Comparison of ENCODE assay signal across 8 mouse cellular contexts in the genomic region with DNA sequence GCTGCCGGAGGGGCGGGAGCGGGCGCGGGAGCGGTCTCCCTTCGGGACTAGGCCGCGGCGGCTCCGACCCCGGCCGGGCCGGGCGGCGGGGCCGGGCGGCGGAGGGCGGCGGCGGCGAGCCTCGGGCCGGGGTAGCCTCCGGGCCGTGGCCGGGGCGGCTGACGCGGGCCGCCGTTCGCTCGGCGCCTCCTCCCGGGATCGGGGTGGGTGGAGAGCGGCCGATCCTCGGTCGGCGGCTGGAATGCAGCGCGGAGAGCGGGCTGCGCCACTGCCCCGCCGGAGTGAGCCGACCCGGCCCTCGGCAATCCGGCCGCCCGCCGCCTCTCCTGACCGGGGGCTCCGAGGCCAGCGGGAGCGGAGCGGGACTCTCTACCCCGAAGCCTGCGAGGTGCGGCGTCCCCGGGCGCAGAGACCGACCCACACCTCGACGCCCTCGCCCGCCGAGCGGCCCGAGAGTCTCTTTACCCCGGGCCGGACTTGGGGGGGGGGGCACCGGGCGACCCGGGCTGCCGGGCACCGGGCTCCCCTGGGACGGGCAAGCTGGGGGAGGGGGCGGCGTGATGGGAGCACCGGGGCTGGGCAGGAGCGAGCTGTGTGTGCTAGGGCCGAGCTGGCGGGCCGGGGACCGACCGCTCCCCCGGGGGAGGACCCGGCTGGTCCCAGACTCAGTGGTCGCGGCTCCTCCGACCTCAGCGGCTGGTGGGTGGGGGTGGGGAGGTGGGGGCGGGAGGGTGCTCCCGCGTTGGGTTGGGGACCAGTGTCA. TPM values are rescaled to one million over a fixed set of nuclear protein-coding genes. Genes with fewer than 3 reads are reported as not detected.
A peak's percentile ranks its signal among the peaks of the same experiment; 100 is the strongest.
DNase-seq lines count a peak whose midpoint lies in the region; ATAC-seq and TF ChIP-seq lines count a peak whose summit lies in the region.

No protein-coding gene starts in this region.

- peak overlapping the region; percentile 82 for H3K4me2 ChIP-seq in intestine, postnatal 0 days (replicated peaks; ENCODE audit: low read depth)
- H3K4me2 ChIP-seq in lung, embryonic 14.5 days = peak overlapping the region; percentile 85

- peak; percentile 63 for ATAC-seq in intestine, postnatal 0 days
- ATAC-seq in lung, embryonic 14.5 days (ENCODE audit: insufficient read depth) = peak; percentile 59

- no peaks in the 10 kb centered on the region for H3K9me3 ChIP-seq in intestine, postnatal 0 days (ENCODE audit: control insufficient read depth)
- H3K9me3 ChIP-seq in lung, embryonic 14.5 days (ENCODE audit: low read depth, low read length) = no peaks in the 10 kb centered on the region

- H3K4me1 ChIP-seq in intestine, postnatal 0 days (replicated peaks; ENCODE audit: control insufficient read depth, insufficient read depth, low read length) = no peaks in the 10 kb centered on the region
- no peaks in the 10 kb centered on the region for H3K4me1 ChIP-seq in lung, embryonic 14.5 days (ENCODE audit: insufficient read depth)

- no peaks in the 10 kb centered on the region for H3K27me3 ChIP-seq in intestine, postnatal 0 days (replicated peaks; ENCODE audit: control insufficient read depth, insufficient read depth, low read length)
- no peaks in the 10 kb centered on the region for H3K27me3 ChIP-seq in lung, embryonic 14.5 days (ENCODE audit: insufficient read depth, low read length)

- 0% methylated on average over 66 of the region's 101 CpGs for WGBS in intestine, postnatal 0 days
- 0% methylated on average over 65 of the region's 101 CpGs for WGBS in lung, embryonic 14.5 days

- H3K9ac ChIP-seq in intestine, postnatal 0 days (ENCODE audit: low read depth, low read length) = peak overlapping the region; percentile 94
- peak overlapping the region; percentile 97 for H3K9ac ChIP-seq in lung, embryonic 14.5 days

- H3K36me3 ChIP-seq in intestine, postnatal 0 days (ENCODE audit: control insufficient read depth, insufficient read depth) = peaks cover 3% of the 10 kb centered on the region; the same call in 1 of the 2 replicates
- peaks cover 17% of the 10 kb centered on the region for H3K36me3 ChIP-seq in lung, embryonic 14.5 days (ENCODE audit: insufficient read depth)

- peak overlapping the region; percentile 96 for H3K27ac ChIP-seq in intestine, postnatal 0 days (ENCODE audit: low read depth, low read length)
- peak overlapping the region; percentile 98 for H3K27ac ChIP-seq in lung, embryonic 14.5 days (ENCODE audit: low read depth)

- H3K4me3 ChIP-seq in intestine, postnatal 0 days (ENCODE audit: low read depth, low read length) = peak overlapping the region; percentile 87
- H3K4me3 ChIP-seq in lung, embryonic 14.5 days (ENCODE audit: low read depth, low read length) = peak overlapping the region; percentile 91

- no peak for TF ChIP-seq CTCF in intestine, postnatal 0 days (IDR thresholded peaks at IDR 0.05; ENCODE audit: low read depth)
- TF ChIP-seq CTCF in lung, embryonic 14.5 days (IDR thresholded peaks at IDR 0.05; ENCODE audit: low read depth) = no peak

- DNase-seq in A20 (ENCODE audit: low read depth, low spot score) (peak; percentile 63), ZHBTc4 (ENCODE audit: low read depth, low spot score) (peak; percentile 41)
- DNase-seq in embryo, embryonic 9.5 days (ENCODE audit: extremely low spot score) = peak; percentile 50
- peak; percentile 31 for DNase-seq in gastrocnemius, postnatal 25 days
- DNase-seq in lung, embryonic 14.5 days = peak; percentile 54
- DNase-seq in ovary, adult 18-20 months (ENCODE audit: low spot score) = peak; percentile 8
- DNase-seq in thymus, postnatal 10 days (ENCODE audit: low spot score in 2 of 2) = peak; percentile 7 to 31

RNA-seq across cellular contexts. Expression of a gene that starts 5.9 kb away (rescaled TPM):
- total RNA-seq in gastrocnemius, postnatal 25 days (2021) = 1 to 10 TPM; 8.9 to 9.9 TPM
- 6.0 and 6.9 TPM in 2 replicates for polyA plus RNA-seq in intestine, postnatal 0 days (2015; fragmentation: Nextera tagmentation; extraction: Ambion mirVana)
- polyA plus RNA-seq in lung, embryonic 14.5 days (2014; fragmentation: Nextera tagmentation; extraction: Ambion mirVana) = 27.1 and 27.8 TPM in 2 replicates

Comparison
In these comparisons a context has a peak if more than half of its experiments do, and no peak if none do; other contexts are left out.
1. Peak in every context shown above with its lines: DNase-seq, ATAC-seq, H3K4me3 ChIP-seq and H3K27ac ChIP-seq.
2. DNase-seq: peak in every context shown above with its lines; median percentile 63 in A20; 54 in lung, embryonic 14.5 days; 50 in embryo, embryonic 9.5 days; 41 in ZHBTc4; 31 in gastrocnemius, postnatal 25 days; 19 in thymus, postnatal 10 days; 8 in ovary, adult 18-20 months.